Mouse (Mus musculus) hindbrain, embryonic 14.5 days (tissue): ENCODE data around the gene Vmn1r3. TPM values are rescaled to one million over a fixed set of nuclear protein-coding genes. Genes with fewer than 3 reads are reported as not detected.
"Not testable (repeated sequence)": the region's sequence is repeated elsewhere in the genome, so short reads cannot be mapped to it uniquely, and the experiment has no call there.

ENCODE experiments used
- ATAC-seq: fragments of 200-750 bp; cut with Nextera tagmentation; 2 replicates; pipeline ENCODE4 v1.8.0; 2017; ENCODE audit warnings: moderate number of reproducible peaks, mild to moderate bottlenecking, moderate TSS enrichment, moderate library complexity; ENCODE audit not compliant: low FRiP score
- DNase-seq: peaks from one replicate; pipeline ENCODE4 v3.0.0-alpha.2; 2015; ENCODE audit warnings: low spot score
- H3K27ac ChIP-seq: fragments of 300-500 bp; sonication (generic); 2 replicates; pipeline ENCODE4 v1.5.1; 2014; ENCODE audit warnings: mild to moderate bottlenecking, moderate library complexity
- H3K27me3 ChIP-seq: fragments of 300-500 bp; sonication (generic); 2 replicates; pipeline ENCODE4 v1.6.1; 2014; ENCODE audit warnings: mild to moderate bottlenecking, low read length, mixed read lengths; ENCODE audit not compliant: control insufficient read depth, insufficient read depth
- H3K36me3 ChIP-seq: fragments of 300-500 bp; sonication (generic); replicated peaks from 2 replicates; pipeline ENCODE4 v1.6.1; 2014; ENCODE audit not compliant: control insufficient read depth, insufficient read depth
- H3K4me1 ChIP-seq: fragments of 300-500 bp; sonication (generic); replicated peaks from 2 replicates; pipeline ENCODE4 v1.6.1; 2014; ENCODE audit warnings: antibody characterized with exemption, low read length, mixed read lengths; ENCODE audit not compliant: control insufficient read depth, insufficient read depth
- H3K4me2 ChIP-seq: fragments of 300-500 bp; sonication (generic); replicated peaks from 2 replicates; pipeline ENCODE4 v1.6.1; 2014; ENCODE audit warnings: mild to moderate bottlenecking, moderate library complexity
- H3K4me3 ChIP-seq: fragments of 300-500 bp; sonication (generic); replicated peaks from 2 replicates; pipeline ENCODE4 v1.5.1; 2014; ENCODE audit warnings: mild to moderate bottlenecking, low read length
- H3K9ac ChIP-seq: fragments of 300-500 bp; sonication (generic); 2 replicates; pipeline ENCODE4 v1.6.1; 2014
- H3K9me3 ChIP-seq: fragments of 300-500 bp; sonication (generic); 2 replicates; pipeline ENCODE4 v1.6.1; 2016; ENCODE audit warnings: low read length; ENCODE audit not compliant: control insufficient read depth
- WGBS: fragments of 180-500 bp; shearing (Covaris S2); extraction: QIAGEN DNeasy Blood & Tissue Kit; methylation state at CpG from one replicate; pipeline ENCODE4 v1.1.7; 2014; 5-methylcytosine and 5-hydroxymethylcytosine counted together
- polyA plus RNA-seq: library from polyadenylated mRNA; unstranded; fragments of >200 nt; fragmentation: Nextera tagmentation; extraction: Ambion mirVana; gene quantifications from 2 replicates; pipeline ENCODE4 v1.2.1, GENCODE M21; 2014

Vmn1r3 gene
- polyA plus RNA-seq: not detected in 2 replicates

DNA sequence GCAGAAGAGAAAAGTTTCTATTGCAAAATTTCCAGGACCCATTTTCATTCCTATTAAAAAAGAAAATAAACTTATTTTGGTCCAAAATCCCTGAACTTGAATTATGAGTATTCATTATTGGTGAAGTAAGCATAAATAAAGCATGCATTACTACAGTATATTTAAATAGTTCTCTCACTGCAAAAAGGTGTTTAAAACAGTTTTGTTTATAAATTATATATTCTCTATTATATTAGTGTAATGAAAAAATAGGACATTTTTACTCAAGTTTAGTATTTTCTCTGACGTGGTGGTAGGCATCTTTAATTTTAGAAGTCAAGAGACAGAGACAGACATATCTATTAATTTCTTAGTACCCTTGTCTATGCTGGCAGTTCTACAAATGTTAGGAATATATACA, at the start of gene Vmn1r3:
TSS of gene Vmn1r3 (minus strand) at position 101 of the 400 bp plus-strand sequence.
- H3K27ac ChIP-seq, H3K36me3 ChIP-seq, DNase-seq, H3K27me3 ChIP-seq, H3K4me3 ChIP-seq, ATAC-seq, H3K4me2 ChIP-seq, H3K4me1 ChIP-seq, H3K9ac ChIP-seq: not testable (repeated sequence)
- peaks cover 13% of the 10 kb centered on the region for H3K9me3 ChIP-seq
- 86% methylated on average over 1 of the region's 1 CpGs for WGBS

- 74% methylated on average over 6 of the region's 6 CpGs for WGBS
- DNase-seq: peak; percentile 23
- H3K36me3 ChIP-seq: no peaks in the 10 kb centered on the region
- H3K4me1 ChIP-seq: no peaks in the 10 kb centered on the region
- no peak overlapping the region for H3K4me3 ChIP-seq
- H3K27me3 ChIP-seq: no peaks in the 10 kb centered on the region
- H3K27ac ChIP-seq: no peak overlapping the region
- H3K9me3 ChIP-seq: peaks cover 50% of the 10 kb centered on the region
- H3K4me2 ChIP-seq: no peak overlapping the region
- H3K9ac ChIP-seq: no peak overlapping the region
- ATAC-seq: no peak
These were observed 46.9 kb upstream of the Vmn1r3 start for GRCm38 (mm10) chr4:3232053-3232452.

DNA sequence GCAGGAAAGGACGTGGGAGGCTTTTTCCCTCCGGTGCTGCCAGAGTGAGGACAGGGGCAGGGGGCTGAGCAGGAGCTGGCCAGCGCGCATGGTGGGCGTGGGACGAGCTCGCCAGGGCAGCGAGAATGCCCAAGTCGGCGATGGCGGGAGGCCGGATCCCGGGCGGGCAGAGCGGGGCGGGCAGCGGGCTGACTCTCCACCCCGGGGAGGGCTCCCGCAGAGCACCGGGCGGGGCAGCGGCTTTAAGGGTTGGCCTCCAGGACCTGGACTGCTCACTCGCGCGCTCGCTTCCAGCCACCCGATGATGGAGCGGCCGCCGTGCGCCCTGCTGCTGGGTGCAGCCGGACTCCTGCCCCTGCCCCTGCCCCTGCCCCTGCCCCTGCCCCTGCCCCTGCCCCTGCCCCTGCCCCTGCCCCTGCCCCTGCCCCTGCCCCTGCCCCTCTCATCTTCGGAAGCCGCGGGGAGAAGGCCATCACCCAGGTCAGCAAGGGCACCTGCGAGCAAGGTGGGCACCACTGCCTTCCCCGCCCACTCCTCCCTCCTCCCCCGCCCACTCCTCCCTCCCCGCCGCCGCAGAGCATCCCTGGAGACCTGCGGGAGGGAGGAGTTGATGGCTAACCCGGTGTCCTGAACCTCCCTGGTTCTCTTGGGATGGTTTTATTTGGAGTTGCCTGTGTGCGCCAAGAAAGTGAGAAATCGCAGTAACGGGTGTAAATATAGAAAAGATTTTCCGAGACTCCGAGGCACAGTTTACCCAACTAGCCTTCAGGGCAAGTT, 45.9 kb upstream of the Vmn1r3 start:
- no peaks in the 10 kb centered on the region for H3K36me3 ChIP-seq
- H3K4me2 ChIP-seq: peak overlapping the region; percentile 56
- no peaks in the 10 kb centered on the region for H3K4me1 ChIP-seq
- H3K9ac ChIP-seq: no peak overlapping the region
- H3K9me3 ChIP-seq: peaks cover 54% of the 10 kb centered on the region
- peak overlapping the region; percentile 28 for H3K4me3 ChIP-seq
- no peaks in the 10 kb centered on the region for H3K27me3 ChIP-seq
- WGBS: 9% methylated on average over 24 of the region's 48 CpGs
- no peak overlapping the region for H3K27ac ChIP-seq
- ATAC-seq: no peak
- DNase-seq: no peak

DNA sequence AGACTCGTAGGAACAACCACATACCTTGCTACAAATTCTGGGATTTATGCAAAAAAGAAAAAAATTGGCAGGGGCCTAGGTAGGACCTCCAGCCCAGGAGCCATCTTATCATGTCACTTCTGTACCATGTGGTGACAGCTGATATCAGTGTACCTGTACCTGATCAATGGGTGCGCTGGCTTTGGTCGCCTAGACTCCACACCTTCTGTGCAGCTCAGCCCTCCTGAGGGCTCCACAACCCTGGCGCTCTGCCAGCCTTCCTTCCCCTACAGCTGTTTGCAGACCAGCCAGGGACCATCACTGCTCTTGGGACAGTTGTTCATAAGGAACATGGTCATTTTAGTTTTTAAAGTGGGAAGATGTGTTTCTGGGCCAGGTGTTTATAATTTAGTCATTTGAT, 44.4 kb upstream of the Vmn1r3 start:
- no peak overlapping the region for H3K4me3 ChIP-seq
- H3K4me2 ChIP-seq: no peak overlapping the region
- H3K27ac ChIP-seq: no peak overlapping the region
- DNase-seq (no peak), ATAC-seq (peak; percentile 51)
- H3K4me1 ChIP-seq: no peaks in the 10 kb centered on the region
- WGBS: 72% methylated on average over 4 of the region's 4 CpGs
- H3K27me3 ChIP-seq: no peaks in the 10 kb centered on the region
- H3K36me3 ChIP-seq: no peaks in the 10 kb centered on the region
- peaks cover 63% of the 10 kb centered on the region for H3K9me3 ChIP-seq
- no peak overlapping the region for H3K9ac ChIP-seq

GRCm38 (mm10) chr4:3228476-3228875, 43.3 kb upstream of the Vmn1r3 start:
- no peak overlapping the region for H3K9ac ChIP-seq
- ATAC-seq: peak; percentile 22

GRCm38 (mm10) chr4:3227751-3228150, 42.6 kb upstream of the Vmn1r3 start:
- peaks cover 64% of the 10 kb centered on the region for H3K9me3 ChIP-seq
- no peak for ATAC-seq

More at GRCm38 (mm10) chr4:3228476-3228875, 43.3 kb upstream of the Vmn1r3 start:
- H3K27me3 ChIP-seq: no peaks in the 10 kb centered on the region
- no peak for DNase-seq
- no peak overlapping the region for H3K4me3 ChIP-seq
- no peak overlapping the region for H3K4me2 ChIP-seq
- no peak overlapping the region for H3K27ac ChIP-seq
- no peaks in the 10 kb centered on the region for H3K4me1 ChIP-seq
- H3K36me3 ChIP-seq: no peaks in the 10 kb centered on the region
- 68% methylated on average over 4 of the region's 4 CpGs for WGBS
- H3K9me3 ChIP-seq: peaks cover 64% of the 10 kb centered on the region

GRCm38 (mm10) chr4:3226488-3226887, 41.3 kb upstream of the Vmn1r3 start:
- no peak overlapping the region for H3K4me2 ChIP-seq
- no peaks in the 10 kb centered on the region for H3K27me3 ChIP-seq
- WGBS: 74% methylated on average over 3 of the region's 3 CpGs
- H3K36me3 ChIP-seq: no peaks in the 10 kb centered on the region
- DNase-seq (no peak), ATAC-seq (no peak)
- no peaks in the 10 kb centered on the region for H3K4me1 ChIP-seq
- H3K9ac ChIP-seq: no peak overlapping the region
- H3K4me3 ChIP-seq: no peak overlapping the region
- no peak overlapping the region for H3K27ac ChIP-seq
- H3K9me3 ChIP-seq: peaks cover 57% of the 10 kb centered on the region

More at GRCm38 (mm10) chr4:3227751-3228150, 42.6 kb upstream of the Vmn1r3 start:
- no peaks in the 10 kb centered on the region for H3K36me3 ChIP-seq
- H3K4me2 ChIP-seq: no peak overlapping the region
- no peak overlapping the region for H3K9ac ChIP-seq
- no peak overlapping the region for H3K4me3 ChIP-seq
- no peak overlapping the region for H3K27ac ChIP-seq
- H3K4me1 ChIP-seq: no peaks in the 10 kb centered on the region
- no peaks in the 10 kb centered on the region for H3K27me3 ChIP-seq
- 66% methylated on average over 5 of the region's 5 CpGs for WGBS
- no peak for DNase-seq

DNA sequence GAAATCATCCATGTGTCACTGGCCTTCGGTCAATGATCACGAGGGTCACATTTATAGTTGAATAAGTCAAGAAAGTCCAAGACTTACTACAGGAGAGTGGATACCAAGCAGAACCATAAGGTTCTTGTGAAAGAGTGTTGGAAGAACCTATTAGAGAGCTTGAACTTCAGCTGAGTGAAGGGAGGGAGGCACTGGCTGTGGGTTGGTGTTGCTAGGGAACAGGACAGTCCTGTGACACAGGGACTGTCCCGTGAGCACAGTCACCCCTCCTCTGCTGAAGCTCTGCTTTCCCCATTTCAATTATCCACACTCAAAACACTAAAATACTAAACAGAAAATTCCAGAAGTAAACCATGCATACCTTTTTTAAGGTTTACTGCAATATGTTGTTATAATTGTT, 40.3 kb upstream of the Vmn1r3 start:
- not testable (repeated sequence) for H3K27ac ChIP-seq, H3K36me3 ChIP-seq, H3K27me3 ChIP-seq, ATAC-seq, H3K4me1 ChIP-seq, H3K4me3 ChIP-seq, H3K9ac ChIP-seq, DNase-seq, H3K4me2 ChIP-seq
- WGBS: 71% methylated on average over 3 of the region's 3 CpGs
- H3K9me3 ChIP-seq: peaks cover 57% of the 10 kb centered on the region

- not testable (repeated sequence) for DNase-seq, H3K4me1 ChIP-seq, ATAC-seq, H3K27me3 ChIP-seq, H3K27ac ChIP-seq, H3K9ac ChIP-seq, H3K36me3 ChIP-seq, H3K4me3 ChIP-seq, H3K4me2 ChIP-seq
- WGBS: 54% methylated on average over 3 of the region's 3 CpGs
- H3K9me3 ChIP-seq: peaks cover 54% of the 10 kb centered on the region
These were observed 39.7 kb upstream of the Vmn1r3 start for GRCm38 (mm10) chr4:3224848-3225247.
